Mouse (Mus musculus): ENCODE data around the gene Csnk2a1.

GRCm38 (mm10) chr2:152281407-152281806 is 54.8 kb downstream of the Csnk2a1 start:
- TF ChIP-seq POLR2A (IDR thresholded peaks at IDR 0.05; ENCODE audit: borderline replicate concordance, control insufficient read depth, low read depth, low read length): no peak
- no peak for TF ChIP-seq CTCF (IDR thresholded peaks at IDR 0.05; ENCODE audit: control insufficient read depth, insufficient read depth, low read length)
